Mouse (Mus musculus) lung, postnatal 0 days (tissue): ENCODE data around the gene Sema3f.

ENCODE experiments used
- CTCF ChIP-seq: IDR thresholded peaks from 2 replicates; pipeline ENCODE4 v1.5.1; 2016; ENCODE audit warnings: antibody characterized with exemption, mild to moderate bottlenecking
- EP300 ChIP-seq: IDR thresholded peaks from 2 replicates; pipeline ENCODE4 v1.6.1; 2016; ENCODE audit warnings: antibody characterized with exemption, mild to moderate bottlenecking, control low read depth

GRCm38 (mm10) chr9:107729709-107730108 lies 19.4 kb upstream of the Sema3f start:
- no peak for TF ChIP-seq CTCF
- TF ChIP-seq EP300, result no peak
